Comparison of ENCODE assay signal across 9 mouse cellular contexts in genomic region chr17:83352456-83352855, GRCm38 (mm10). TPM values are rescaled to one million over a fixed set of nuclear protein-coding genes. Genes with fewer than 3 reads are reported as not detected.
A peak's percentile ranks its signal among the peaks of the same experiment; 100 is the strongest.
DNase-seq lines count a peak whose midpoint lies in the region; ATAC-seq and TF ChIP-seq lines count a peak whose summit lies in the region.
"Had no signal": no experiment of that assay in that cellular context is flagged by ENCODE, and none has a peak within 500 bp of the region (broad histone marks: within the 10 kb centered on the region; RNA-seq: fewer than 3 reads in every experiment).

No protein-coding gene starts in this region.

- no peak for DNase-seq in heart, adult 9 months (ENCODE audit: low spot score in 2 of 2)
- no peak for DNase-seq in G1E (ENCODE audit: low spot score)
- DNase-seq in hindbrain, embryonic 10.5 days (ENCODE audit: low spot score), result no peak
- DNase-seq in liver, postnatal 0 days, result no peak
- no peak for DNase-seq in left cerebral cortex, adult 18-20 months (ENCODE audit: low spot score in 2 of 2)
- no peak for DNase-seq in right cerebral cortex, adult 2 months (ENCODE audit: low spot score in 2 of 2)
- DNase-seq: right cerebral cortex, postnatal 25 days had no signal

- TF ChIP-seq CTCF in G1E (IDR thresholded peaks at IDR 0.05; ENCODE audit: low read depth, low read length), result no peak
- no peak for TF ChIP-seq CTCF in liver, postnatal 0 days (IDR thresholded peaks at IDR 0.05; ENCODE audit: low read depth)

- 14% methylated on average over 2 of the region's 2 CpGs for WGBS in heart, embryonic 13.5 days
- WGBS in hindbrain, embryonic 10.5 days, result 10% methylated on average over 2 of the region's 2 CpGs
- 18% methylated on average over 2 of the region's 2 CpGs for WGBS in liver, postnatal 0 days (ENCODE audit: insufficient replicate concordance)

- H3K9ac ChIP-seq in heart, embryonic 13.5 days, result peak overlapping the region; percentile 98
- H3K9ac ChIP-seq in liver, postnatal 0 days (replicated peaks), result no peak overlapping the region; the same call in 1 of the 2 replicates

- H3K4me2 ChIP-seq in heart, embryonic 13.5 days, result peak overlapping the region; percentile 76
- H3K4me2 ChIP-seq in liver, postnatal 0 days (ENCODE audit: low read depth, low read length), result peak overlapping the region; percentile 90

- H3K4me1 ChIP-seq in heart, embryonic 13.5 days, result peaks cover 43% of the 10 kb centered on the region
- H3K4me1 ChIP-seq in G1E (ENCODE audit: insufficient read depth, low read depth, low read length), result peaks cover 49% of the 10 kb centered on the region
- peaks cover 30% of the 10 kb centered on the region for H3K4me1 ChIP-seq in hindbrain, embryonic 10.5 days (replicated peaks)
- peaks cover 19% of the 10 kb centered on the region for H3K4me1 ChIP-seq in liver, postnatal 0 days (ENCODE audit: insufficient read depth)

- no peak for TF ChIP-seq EP300 in liver, postnatal 0 days (IDR thresholded peaks at IDR 0.05; ENCODE audit: low read depth)

- H3K36me3 ChIP-seq in heart, embryonic 13.5 days, result no peaks in the 10 kb centered on the region
- no peaks in the 10 kb centered on the region for H3K36me3 ChIP-seq in G1E (replicated peaks)
- H3K36me3 ChIP-seq in hindbrain, embryonic 10.5 days, result no peaks in the 10 kb centered on the region
- no peaks in the 10 kb centered on the region for H3K36me3 ChIP-seq in liver, postnatal 0 days (replicated peaks; ENCODE audit: insufficient read depth, low read length)

- no peaks in the 10 kb centered on the region for H3K27me3 ChIP-seq in heart, embryonic 13.5 days (replicated peaks)
- H3K27me3 ChIP-seq in G1E (ENCODE audit: insufficient read depth, low read length), result peaks cover 2% of the 10 kb centered on the region; the same call in 1 of the 2 replicates
- no peaks in the 10 kb centered on the region for H3K27me3 ChIP-seq in hindbrain, embryonic 10.5 days (ENCODE audit: insufficient read depth, poor library complexity, severe bottlenecking)
- no peaks in the 10 kb centered on the region for H3K27me3 ChIP-seq in liver, postnatal 0 days (ENCODE audit: insufficient read depth, low read length)

- H3K9me3 ChIP-seq in heart, embryonic 13.5 days, result no peaks in the 10 kb centered on the region
- H3K9me3 ChIP-seq in G1E (replicated peaks), result no peaks in the 10 kb centered on the region
- no peaks in the 10 kb centered on the region for H3K9me3 ChIP-seq in hindbrain, embryonic 10.5 days
- no peaks in the 10 kb centered on the region for H3K9me3 ChIP-seq in liver, postnatal 0 days (ENCODE audit: low read length)

- no peak for ATAC-seq in heart, embryonic 13.5 days (ENCODE audit: extremely low read depth, insufficient number of reproducible peaks, low FRiP score, low TSS enrichment)
- ATAC-seq in G1E (ENCODE audit: extremely low read depth, insufficient number of reproducible peaks, low FRiP score, poor library complexity, severe bottlenecking), result no peak
- ATAC-seq in liver, postnatal 0 days, result no peak
- ATAC-seq in activated CD4-positive, CD25-positive, alpha-beta regulatory T cell, adult 4 months, result no peak

- 0 out of 2 replicates have a peak overlapping the region, but pooled peaks have one; percentile 18 for H3K27ac ChIP-seq in heart, embryonic 13.5 days (replicated peaks)
- H3K27ac ChIP-seq in hindbrain, embryonic 10.5 days, result peak overlapping the region; percentile 40; the same call in 1 of the 2 replicates
- no peak overlapping the region for H3K27ac ChIP-seq in liver, postnatal 0 days (ENCODE audit: low read depth)

- H3K4me3 ChIP-seq in heart, embryonic 13.5 days, result peak overlapping the region; percentile 90
- H3K4me3 ChIP-seq in G1E (ENCODE audit: low read depth, low read length), result peak overlapping the region; percentile 15; the same call in 1 of the 2 replicates
- H3K4me3 ChIP-seq in hindbrain, embryonic 10.5 days, result peak overlapping the region; percentile 93
- H3K4me3 ChIP-seq in liver, postnatal 0 days (ENCODE audit: low read depth, low read length), result peak overlapping the region; percentile 87

RNA-seq across cellular contexts. Expression of gene Eml4, which starts 1.7 kb away (rescaled TPM):
- polyA plus RNA-seq in heart, embryonic 13.5 days (2015; fragmentation: Nextera tagmentation; extraction: Ambion mirVana), result 14.4 and 15.4 TPM in 2 replicates
- total RNA-seq in G1E (2014; fragmentation: Nextera tagmentation) (30.2 and 37.8 TPM in 2 replicates), G1E (2017) (22.4 and 26.4 TPM in 2 replicates)
- 3.3 and 3.7 TPM in 2 replicates for polyA plus RNA-seq in G1E (2012)
- 37.6 and 43.6 TPM in 2 replicates for polyA plus RNA-seq in hindbrain, embryonic 10.5 days (2016; fragmentation: Nextera tagmentation; extraction: Ambion mirVana)
- polyA plus RNA-seq in liver, postnatal 0 days (2015; fragmentation: Nextera tagmentation; extraction: Ambion mirVana), result 3.8 and 4.7 TPM in 2 replicates
- total RNA-seq in left cerebral cortex, adult 18-20 months (2021), result 10 to 100 TPM; 19.8 to 22.7 TPM
- polyA plus RNA-seq in activated CD4-positive, CD25-positive, alpha-beta regulatory T cell, adult 4 months (2017; shearing (Covaris generic)), result 10 to 100 TPM; 14.0 to 15.2 TPM

Comparison
In these comparisons a context has a peak if more than half of its experiments do, and no peak if none do; other contexts are left out.
1. H3K4me3 ChIP-seq: peak in every context shown above with its lines; median percentile 93 in hindbrain, embryonic 10.5 days; 90 in heart, embryonic 13.5 days; 87 in liver, postnatal 0 days; 15 in G1E.